Mouse (Mus musculus) cerebellum, postnatal 4 days (tissue): ENCODE measurements around the gene Ube2q2.
"Not testable (repeated sequence)": the region's sequence is repeated elsewhere in the genome, so short reads cannot be mapped to it uniquely, and the experiment has no call there.

Experiments
- DNase-seq, 2 experiments: peaks; one replicate each; pipeline ENCODE4 v3.0.0; 2022; ENCODE audit warnings: low spot score in 2 of 2, mixed read lengths in 1 of 2

Ube2q2 gene

DNA sequence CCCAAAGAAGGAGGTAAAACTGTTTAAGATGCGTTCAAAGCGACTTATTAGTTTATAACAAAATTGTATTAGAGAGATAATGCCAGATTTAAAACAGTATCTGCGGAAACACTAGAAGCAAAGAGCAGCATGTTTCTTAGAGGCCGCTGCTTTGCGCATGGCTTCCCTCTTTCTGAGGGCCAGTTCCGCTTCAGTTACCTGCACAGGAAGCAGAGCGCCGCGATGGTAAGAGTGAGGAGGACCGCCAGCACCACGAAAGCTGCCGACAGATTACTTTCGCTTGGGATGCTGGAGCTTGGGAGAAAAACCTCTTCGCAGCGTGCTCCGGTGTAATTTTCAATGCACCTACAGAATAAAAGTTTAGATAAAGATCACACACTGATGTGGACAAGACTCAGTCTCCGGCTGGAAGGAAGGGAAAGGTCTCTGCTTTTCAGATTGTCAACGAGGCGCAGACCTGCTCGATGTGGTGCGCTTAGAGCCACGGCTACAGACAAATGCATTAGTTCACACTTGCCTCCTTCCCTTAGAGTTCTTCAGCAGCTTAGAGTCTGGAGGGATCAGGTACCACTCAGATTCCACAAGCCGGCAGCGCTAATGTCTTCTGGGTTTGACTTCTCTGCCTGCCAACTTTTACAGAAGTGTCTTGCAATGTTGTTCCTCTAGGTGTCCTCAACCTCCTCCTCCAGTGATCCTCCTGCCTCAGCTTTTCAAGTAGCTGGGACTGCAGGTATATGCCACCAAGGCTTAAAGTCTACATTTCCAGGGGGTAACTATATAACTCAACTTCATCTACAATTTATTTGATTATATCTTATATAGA is 93.4 kb downstream of the Ube2q2 start:
- DNase-seq, result no peak

DNA sequence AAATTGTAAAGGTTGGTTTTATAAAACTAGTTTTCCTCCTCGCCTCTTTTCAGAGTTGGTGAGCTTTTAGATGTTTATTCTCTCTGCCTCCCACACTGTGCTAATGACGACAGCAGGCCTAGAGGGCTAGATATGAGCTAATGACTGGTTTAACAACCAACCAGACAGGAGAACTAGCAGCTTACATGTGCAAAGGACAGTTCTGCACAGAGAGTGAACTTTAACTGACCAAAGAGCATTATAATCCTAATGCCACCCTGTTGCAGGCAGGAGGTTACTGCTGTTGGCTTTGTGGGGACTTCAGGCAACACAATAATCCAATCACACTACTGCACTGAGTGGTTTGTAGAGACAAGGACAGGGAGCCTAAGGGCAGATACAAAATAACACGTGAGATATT is 94.6 kb downstream of the Ube2q2 start:
- no peak for DNase-seq

DNA sequence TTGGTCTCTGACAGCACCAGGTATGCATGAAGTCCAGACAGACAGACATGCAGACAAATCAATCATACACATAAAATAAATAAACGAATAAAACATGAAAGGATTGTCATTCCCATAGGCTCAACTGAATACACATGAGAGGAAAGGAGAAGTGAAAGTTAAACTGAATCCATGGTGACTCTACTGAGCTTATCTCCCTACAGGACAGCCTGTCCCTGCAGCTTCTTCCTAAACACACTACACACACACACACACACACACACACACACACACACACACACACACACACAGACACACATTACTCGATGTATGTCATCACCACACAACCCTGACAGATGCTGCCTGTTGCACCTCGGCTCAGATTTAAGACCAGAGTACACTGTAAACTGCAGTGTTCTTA is 95.4 kb downstream of the Ube2q2 start:
- no peak for DNase-seq

DNA sequence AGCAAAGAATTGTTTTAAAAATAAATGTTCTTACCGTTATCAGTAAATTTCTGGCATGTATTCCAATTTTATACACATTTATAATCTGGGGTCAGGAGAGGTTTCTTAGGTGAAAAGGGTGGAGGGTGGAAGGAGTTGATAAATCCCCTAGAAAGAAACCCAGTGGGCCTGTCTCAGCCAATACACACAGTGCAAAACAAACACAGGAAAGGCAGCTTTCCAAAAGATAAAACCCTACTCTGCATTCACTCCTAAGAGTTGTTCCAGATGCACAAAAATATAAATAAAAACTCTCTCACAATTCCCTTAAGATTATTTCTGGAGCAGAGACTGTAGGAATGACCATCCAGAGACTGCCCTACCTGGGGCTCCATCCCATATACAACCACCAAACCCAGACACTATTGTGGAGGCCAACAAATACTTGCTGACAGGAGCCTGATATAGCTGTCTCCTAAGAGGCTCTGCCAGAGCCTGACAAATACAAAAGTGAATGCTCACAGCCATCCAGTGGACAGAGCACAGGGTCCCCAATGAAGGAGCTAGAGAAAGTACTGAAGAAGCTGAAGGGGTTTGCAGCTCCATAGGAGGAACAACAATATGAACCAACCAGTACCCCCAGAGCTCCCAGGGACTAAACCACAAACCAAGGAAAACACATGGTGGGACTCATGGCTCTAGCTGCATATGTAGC is 96.5 kb downstream of the Ube2q2 start:
- DNase-seq, result not testable (repeated sequence)

GRCm38 (mm10) chr9:55246440-55246839 is 97.8 kb downstream of the Ube2q2 start:
- DNase-seq, result no peak

DNA sequence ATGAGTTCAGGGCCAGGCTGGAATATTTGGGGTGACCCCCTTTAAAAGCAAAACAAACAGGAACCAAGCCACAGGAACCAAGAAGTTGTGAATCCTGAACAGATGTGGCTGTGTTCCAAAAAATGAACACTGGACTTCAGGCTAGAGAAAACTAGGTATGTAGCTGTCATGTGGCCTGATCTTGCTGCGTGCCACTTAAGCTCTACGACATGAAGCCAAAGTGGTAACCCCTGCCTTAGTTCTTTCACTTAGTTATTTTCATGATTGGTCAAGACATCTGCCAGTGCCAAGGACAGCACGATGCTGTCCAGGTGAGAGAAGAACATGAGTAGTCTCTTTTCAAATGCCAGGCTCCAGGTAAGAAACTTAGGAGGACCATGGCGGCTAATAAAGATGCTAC is 98.3 kb downstream of the Ube2q2 start:
- DNase-seq, result no peak

DNA sequence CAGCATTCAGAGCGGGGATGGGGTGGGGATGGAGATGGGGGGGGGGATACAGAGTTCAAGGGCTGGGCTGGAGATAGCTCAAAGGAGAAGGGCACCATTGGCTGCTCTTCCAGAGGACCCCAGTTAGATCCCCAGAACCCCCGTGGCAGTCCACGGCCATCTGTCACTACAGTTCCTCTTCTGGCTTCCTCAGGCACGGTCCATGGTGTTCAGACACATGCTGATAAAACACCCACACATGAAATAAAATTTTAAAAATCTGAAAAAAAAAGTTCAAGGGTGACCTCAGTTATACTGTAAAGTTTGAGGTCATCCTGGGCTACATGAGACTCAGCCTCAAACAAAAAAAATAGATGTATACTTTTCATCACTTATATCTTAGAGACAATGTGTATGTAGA is 99.8 kb downstream of the Ube2q2 start:
- no peak for DNase-seq

DNA sequence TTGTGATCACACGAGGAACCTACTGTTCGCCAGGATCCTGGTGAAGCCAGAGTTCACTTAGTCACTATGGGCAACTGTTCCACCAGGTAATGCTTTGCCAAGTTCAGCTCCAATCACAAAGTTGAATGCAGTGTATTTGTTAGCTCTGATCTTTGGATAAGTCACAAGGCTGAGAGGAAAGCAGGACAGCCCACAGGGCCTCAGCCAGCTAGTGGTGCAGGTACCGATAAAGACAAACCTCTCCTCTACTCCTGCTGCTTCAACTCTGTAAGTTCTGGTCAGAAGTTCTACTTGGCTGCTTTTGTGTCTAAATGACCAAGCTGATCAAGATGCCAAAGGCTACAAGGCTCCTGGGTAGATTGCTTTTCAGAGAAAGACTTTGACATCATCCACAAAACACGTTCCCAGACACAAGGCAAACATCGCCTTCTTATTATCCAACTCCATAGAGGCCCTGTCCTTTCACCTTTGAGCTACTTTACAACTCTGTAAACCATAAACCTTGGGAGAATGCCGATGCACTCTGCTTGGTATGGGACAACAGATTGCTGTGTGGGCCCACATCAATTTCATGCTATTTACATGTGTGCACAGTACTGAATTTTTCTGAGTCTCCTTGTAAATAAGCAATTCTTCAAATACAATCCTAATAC is 102.1 kb downstream of the Ube2q2 start:
- DNase-seq, result no peak

GRCm38 (mm10) chr9:55252097-55252496 is 103.4 kb downstream of the Ube2q2 start:
- not testable (repeated sequence) for DNase-seq

DNA sequence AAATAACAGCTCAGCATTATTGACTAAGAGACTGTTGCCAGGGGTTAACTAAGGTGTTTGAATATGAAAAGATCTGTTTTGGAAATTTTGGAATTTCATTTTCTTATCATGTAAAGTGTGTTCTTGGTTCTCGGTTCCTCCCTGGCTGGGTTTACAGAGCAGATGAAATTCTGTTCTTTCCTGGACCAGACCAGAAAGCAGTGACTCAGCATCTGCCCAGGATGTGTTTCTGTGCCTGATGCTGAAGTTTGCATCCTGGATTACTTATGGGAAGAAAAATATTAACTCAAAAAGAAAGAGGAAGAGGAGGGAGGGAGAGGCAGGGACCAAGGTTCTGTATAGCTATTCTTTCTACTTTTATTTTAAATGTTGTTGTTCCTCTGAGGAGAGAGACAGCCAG is 105.2 kb downstream of the Ube2q2 start:
- DNase-seq, result no peak

DNA sequence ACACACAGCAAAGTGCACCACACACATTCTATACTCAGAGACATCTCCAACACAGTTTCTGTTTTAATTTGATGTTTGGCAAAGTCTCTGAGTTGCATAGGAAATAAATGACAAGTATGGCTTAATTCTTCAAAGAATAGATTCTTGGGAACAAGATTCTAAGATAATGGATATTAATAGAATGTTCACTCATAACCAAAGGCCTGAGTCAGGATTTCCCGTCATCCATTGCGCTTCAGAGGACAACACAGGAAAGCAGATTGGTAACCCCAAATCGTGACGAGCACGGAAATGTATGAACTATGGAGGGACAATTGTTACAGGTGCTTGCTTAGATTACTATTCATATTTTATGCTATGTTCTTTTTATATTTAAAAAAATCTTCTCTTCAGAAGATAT is 106.4 kb downstream of the Ube2q2 start:
- no peak for DNase-seq

- DNase-seq, result no peak
Measured at GRCm38 (mm10) chr9:55255604-55256003, 107.0 kb downstream of the Ube2q2 start.

DNA sequence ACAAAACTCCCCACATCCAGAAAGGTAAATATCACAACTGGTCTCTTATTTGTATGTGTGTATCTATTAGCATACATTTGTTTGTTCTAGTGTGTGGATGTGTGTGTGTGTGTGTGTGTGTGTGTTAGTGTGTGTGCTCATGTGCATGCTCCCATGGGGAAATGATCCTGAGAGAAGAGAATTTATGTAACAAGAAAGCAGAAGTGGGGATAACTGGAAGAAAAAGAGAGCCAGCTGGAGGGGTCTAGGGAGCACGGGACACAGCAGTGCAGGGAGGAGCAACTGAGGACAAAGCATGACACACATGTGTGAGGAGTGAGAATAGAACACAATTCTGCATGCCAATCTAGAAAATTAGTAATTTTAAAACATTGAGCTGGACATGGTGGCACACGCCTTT is 108.5 kb downstream of the Ube2q2 start:
- DNase-seq, result no peak
